Mouse (Mus musculus): ENCODE measurements around the gene Pln. TPM values are rescaled to one million over a fixed set of nuclear protein-coding genes. Genes with fewer than 3 reads are reported as not detected.

Pln gene
- polyA plus RNA-seq, 1 experiment from 2014 or later, result 7.5 TPM

- H3K36me3 ChIP-seq (ENCODE audit: control insufficient read depth, insufficient read depth, low read length), result no peaks in the 10 kb centered on the region
- peaks cover 7% of the 10 kb centered on the region for H3K9me3 ChIP-seq (ENCODE audit: control insufficient read depth, low read depth, low read length)
- no peak for ATAC-seq (ENCODE audit: insufficient number of reproducible peaks, insufficient read depth, low FRiP score, low read depth)
- H3K9ac ChIP-seq (replicated peaks; ENCODE audit: low read depth, low read length), result no peak overlapping the region
- H3K27ac ChIP-seq (ENCODE audit: low read length), result no peak overlapping the region
- H3K27me3 ChIP-seq (ENCODE audit: control insufficient read depth, insufficient read depth, low read length), result no peaks in the 10 kb centered on the region
- peaks cover 7% of the 10 kb centered on the region; the same call in 1 of the 2 replicates for H3K4me1 ChIP-seq (ENCODE audit: control insufficient read depth, insufficient read depth, low read length)
- H3K4me3 ChIP-seq (ENCODE audit: low read depth, low read length), result no peak overlapping the region
- WGBS, result 90% methylated on average over 6 of the region's 6 CpGs
- no peak overlapping the region for H3K4me2 ChIP-seq (replicated peaks; ENCODE audit: low read depth, low read length)
Measured at GRCm38 (mm10) chr10:53373885-53374578, 36.6 kb downstream of the Pln start.

- no peaks in the 10 kb centered on the region; the same call in 1 of the 2 replicates for H3K9me3 ChIP-seq (ENCODE audit: control insufficient read depth, low read depth, low read length)
- peaks cover 10% of the 10 kb centered on the region; the same call in 1 of the 2 replicates for H3K4me1 ChIP-seq (ENCODE audit: control insufficient read depth, insufficient read depth, low read length)
- no peaks in the 10 kb centered on the region for H3K36me3 ChIP-seq (ENCODE audit: control insufficient read depth, insufficient read depth, low read length)
- H3K4me2 ChIP-seq (replicated peaks; ENCODE audit: low read depth, low read length), result 0 out of 2 replicates have a peak overlapping the region, but pooled peaks have one; percentile 2
- no peaks in the 10 kb centered on the region for H3K27me3 ChIP-seq (ENCODE audit: control insufficient read depth, insufficient read depth, low read length)
- no peak overlapping the region for H3K4me3 ChIP-seq (ENCODE audit: low read depth, low read length)
- no peak for ATAC-seq (ENCODE audit: insufficient number of reproducible peaks, insufficient read depth, low FRiP score, low read depth)
- no peak overlapping the region for H3K27ac ChIP-seq (ENCODE audit: low read length)
- no peak overlapping the region for H3K9ac ChIP-seq (replicated peaks; ENCODE audit: low read depth, low read length)
Measured at GRCm38 (mm10) chr10:53377096-53377495, 39.6 kb downstream of the Pln start.

- Histone ChIP-seq H3K9ac (replicated peaks; ENCODE audit: low read depth, low read length) (peak overlapping the region; percentile 98; the same call in 1 of the 2 replicates), H3K4me2 (replicated peaks; ENCODE audit: low read depth, low read length) (peak overlapping the region; percentile 63), H3K36me3 (ENCODE audit: control insufficient read depth, insufficient read depth, low read length) (no peaks in the 10 kb centered on the region), H3K4me1 (ENCODE audit: control insufficient read depth, insufficient read depth, low read length) (peaks cover 10% of the 10 kb centered on the region; the same call in 1 of the 2 replicates), H3K27ac (ENCODE audit: low read length) (no peak overlapping the region), H3K9me3 (ENCODE audit: control insufficient read depth, low read depth, low read length) (no peaks in the 10 kb centered on the region; the same call in 1 of the 2 replicates), H3K4me3 (ENCODE audit: low read depth, low read length) (peak overlapping the region; percentile 90), H3K27me3 (ENCODE audit: control insufficient read depth, insufficient read depth, low read length) (no peaks in the 10 kb centered on the region)
- ATAC-seq (ENCODE audit: insufficient number of reproducible peaks, insufficient read depth, low FRiP score, low read depth), result no peak
- 70% methylated on average over 6 of the region's 6 CpGs for WGBS
Measured at GRCm38 (mm10) chr10:53378296-53378695, 40.8 kb downstream of the Pln start.

GRCm38 (mm10) chr10:53378981-53379708 is 41.7 kb downstream of the Pln start:
- peak; percentile 82 for ATAC-seq (ENCODE audit: insufficient number of reproducible peaks, insufficient read depth, low FRiP score, low read depth)
- Histone ChIP-seq H3K9me3 (ENCODE audit: control insufficient read depth, low read depth, low read length) (no peaks in the 10 kb centered on the region), H3K27ac (ENCODE audit: low read length) (peak overlapping the region; percentile 98), H3K36me3 (ENCODE audit: control insufficient read depth, insufficient read depth, low read length) (no peaks in the 10 kb centered on the region), H3K4me3 (ENCODE audit: low read depth, low read length) (peak overlapping the region; percentile 90), H3K27me3 (ENCODE audit: control insufficient read depth, insufficient read depth, low read length) (no peaks in the 10 kb centered on the region), H3K4me1 (ENCODE audit: control insufficient read depth, insufficient read depth, low read length) (peaks cover 10% of the 10 kb centered on the region; the same call in 1 of the 2 replicates), H3K9ac (replicated peaks; ENCODE audit: low read depth, low read length) (peak overlapping the region; percentile 98), H3K4me2 (replicated peaks; ENCODE audit: low read depth, low read length) (peak overlapping the region; percentile 63)
- under 1% methylated on average over 56 of the region's 59 CpGs for WGBS

GRCm38 (mm10) chr10:53379709-53380106 is 42.2 kb downstream of the Pln start, which contains the start of gene Cep85l:
Cep85l (minus strand) TSS chr10:53379947.
- WGBS, result 0% methylated on average over 19 of the region's 31 CpGs
- H3K36me3 ChIP-seq (ENCODE audit: control insufficient read depth, insufficient read depth, low read length), result no peaks in the 10 kb centered on the region
- peak; percentile 98 for ATAC-seq (ENCODE audit: insufficient number of reproducible peaks, insufficient read depth, low FRiP score, low read depth)
- H3K9ac ChIP-seq (replicated peaks; ENCODE audit: low read depth, low read length), result peak within 1 kb of the TSS; percentile 98
- H3K4me1 ChIP-seq (ENCODE audit: control insufficient read depth, insufficient read depth, low read length), result peaks cover 10% of the 10 kb centered on the region; the same call in 1 of the 2 replicates
- H3K27me3 ChIP-seq (ENCODE audit: control insufficient read depth, insufficient read depth, low read length), result no peaks in the 10 kb centered on the region
- H3K27ac ChIP-seq (ENCODE audit: low read length), result peak within 1 kb of the TSS; percentile 98
- H3K9me3 ChIP-seq (ENCODE audit: control insufficient read depth, low read depth, low read length), result no peaks in the 10 kb centered on the region
- H3K4me3 ChIP-seq (ENCODE audit: low read depth, low read length), result peak within 1 kb of the TSS; percentile 90
- H3K4me2 ChIP-seq (replicated peaks; ENCODE audit: low read depth, low read length), result peak within 1 kb of the TSS; percentile 63

GRCm38 (mm10) chr10:53382696-53383365 is 45.4 kb downstream of the Pln start:
- no peaks in the 10 kb centered on the region for H3K36me3 ChIP-seq (ENCODE audit: control insufficient read depth, insufficient read depth, low read length)
- 59% methylated on average over 7 of the region's 7 CpGs for WGBS
- H3K27me3 ChIP-seq (ENCODE audit: control insufficient read depth, insufficient read depth, low read length), result no peaks in the 10 kb centered on the region
- H3K4me1 ChIP-seq (ENCODE audit: control insufficient read depth, insufficient read depth, low read length), result peaks cover 4% of the 10 kb centered on the region; the same call in 1 of the 2 replicates
- no peaks in the 10 kb centered on the region for H3K9me3 ChIP-seq (ENCODE audit: control insufficient read depth, low read depth, low read length)
- H3K4me3 ChIP-seq (ENCODE audit: low read depth, low read length), result no peak overlapping the region
- no peak for ATAC-seq (ENCODE audit: insufficient number of reproducible peaks, insufficient read depth, low FRiP score, low read depth)
- H3K4me2 ChIP-seq (replicated peaks; ENCODE audit: low read depth, low read length), result no peak overlapping the region
- no peak overlapping the region for H3K9ac ChIP-seq (replicated peaks; ENCODE audit: low read depth, low read length)
- H3K27ac ChIP-seq (ENCODE audit: low read length), result no peak overlapping the region

GRCm38 (mm10) chr10:53384896-53385295 is 47.4 kb downstream of the Pln start:
- H3K36me3 ChIP-seq (ENCODE audit: control insufficient read depth, insufficient read depth, low read length), result no peaks in the 10 kb centered on the region
- H3K27me3 ChIP-seq (ENCODE audit: control insufficient read depth, insufficient read depth, low read length), result no peaks in the 10 kb centered on the region
- no peak overlapping the region for H3K27ac ChIP-seq (ENCODE audit: low read length)
- H3K4me2 ChIP-seq (replicated peaks; ENCODE audit: low read depth, low read length), result no peak overlapping the region
- 95% methylated on average over 1 of the region's 1 CpGs for WGBS
- no peak overlapping the region for H3K9ac ChIP-seq (replicated peaks; ENCODE audit: low read depth, low read length)
- peaks cover 4% of the 10 kb centered on the region; the same call in 1 of the 2 replicates for H3K4me1 ChIP-seq (ENCODE audit: control insufficient read depth, insufficient read depth, low read length)
- no peak overlapping the region for H3K4me3 ChIP-seq (ENCODE audit: low read depth, low read length)
- no peak for ATAC-seq (ENCODE audit: insufficient number of reproducible peaks, insufficient read depth, low FRiP score, low read depth)
- no peaks in the 10 kb centered on the region for H3K9me3 ChIP-seq (ENCODE audit: control insufficient read depth, low read depth, low read length)

GRCm38 (mm10) chr10:53385438-53385837 is 48.0 kb downstream of the Pln start:
- H3K4me1 ChIP-seq (ENCODE audit: control insufficient read depth, insufficient read depth, low read length), result no peaks in the 10 kb centered on the region
- 79% methylated on average over 5 of the region's 5 CpGs for WGBS
- H3K4me3 ChIP-seq (ENCODE audit: low read depth, low read length), result no peak overlapping the region
- H3K27me3 ChIP-seq (ENCODE audit: control insufficient read depth, insufficient read depth, low read length), result no peaks in the 10 kb centered on the region
- no peak overlapping the region for H3K27ac ChIP-seq (ENCODE audit: low read length)
- no peak for ATAC-seq (ENCODE audit: insufficient number of reproducible peaks, insufficient read depth, low FRiP score, low read depth)
- no peaks in the 10 kb centered on the region for H3K9me3 ChIP-seq (ENCODE audit: control insufficient read depth, low read depth, low read length)
- H3K36me3 ChIP-seq (ENCODE audit: control insufficient read depth, insufficient read depth, low read length), result no peaks in the 10 kb centered on the region
- no peak overlapping the region for H3K4me2 ChIP-seq (replicated peaks; ENCODE audit: low read depth, low read length)
- no peak overlapping the region for H3K9ac ChIP-seq (replicated peaks; ENCODE audit: low read depth, low read length)

All from stomach, embryonic 14.5 days (tissue).